Mouse (Mus musculus): ENCODE measurements around the gene Ptch1. TPM values are rescaled to one million over a fixed set of nuclear protein-coding genes. Genes with fewer than 3 reads are reported as not detected.

Ptch1 gene
- polyA plus RNA-seq, 1 experiment from 2014 or later: 19.2 TPM

GRCm38 (mm10) chr13:63545291-63545690 lies 28.1 kb downstream of the Ptch1 start:
- Histone ChIP-seq H3K36me3 (peaks cover 44% of the 10 kb centered on the region), H3K27ac (replicated peaks) (peak overlapping the region; percentile 50), H3K9ac (peak overlapping the region; percentile 18; the same call in 1 of the 2 replicates), H3K4me1 (replicated peaks) (peaks cover 71% of the 10 kb centered on the region), H3K27me3 (no peaks in the 10 kb centered on the region), H3K4me2 (0 out of 2 replicates have a peak overlapping the region, but pooled peaks have one; percentile 10), H3K4me3 (no peak overlapping the region), H3K9me3 (no peaks in the 10 kb centered on the region)
- no peak for ATAC-seq (ENCODE audit: low read depth)
- 43% methylated on average over 7 of the region's 7 CpGs for WGBS

GRCm38 (mm10) chr13:63544967-63545253 lies 28.5 kb downstream of the Ptch1 start:
- Histone ChIP-seq H3K4me2 (0 out of 2 replicates have a peak overlapping the region, but pooled peaks have one; percentile 10), H3K4me1 (replicated peaks) (peaks cover 68% of the 10 kb centered on the region)

GRCm38 (mm10) chr13:63544119-63544966 lies 29.1 kb downstream of the Ptch1 start:
- no peak overlapping the region for H3K4me3 ChIP-seq
- peak overlapping the region; percentile 49 for H3K27ac ChIP-seq (replicated peaks)
- no peak overlapping the region for H3K9ac ChIP-seq
- H3K9me3 ChIP-seq: no peaks in the 10 kb centered on the region
- ATAC-seq (ENCODE audit: low read depth): no peak
- H3K27me3 ChIP-seq: no peaks in the 10 kb centered on the region
- H3K4me2 ChIP-seq: no peak overlapping the region; the same call in 1 of the 2 replicates
- H3K36me3 ChIP-seq: peaks cover 52% of the 10 kb centered on the region
- H3K4me1 ChIP-seq (replicated peaks): peaks cover 62% of the 10 kb centered on the region
- 39% methylated on average over 13 of the region's 13 CpGs for WGBS

More at GRCm38 (mm10) chr13:63544967-63545253, 28.5 kb downstream of the Ptch1 start:
- no peak for ATAC-seq (ENCODE audit: low read depth)
- no peaks in the 10 kb centered on the region for H3K9me3 ChIP-seq
- 31% methylated on average over 5 of the region's 5 CpGs for WGBS
- no peak overlapping the region for H3K4me3 ChIP-seq
- H3K27ac ChIP-seq (replicated peaks): peak overlapping the region; percentile 50
- H3K36me3 ChIP-seq: peaks cover 46% of the 10 kb centered on the region
- H3K27me3 ChIP-seq: no peaks in the 10 kb centered on the region
- H3K9ac ChIP-seq: no peak overlapping the region

GRCm38 (mm10) chr13:63543459-63543858 lies 29.9 kb downstream of the Ptch1 start:
- H3K9ac ChIP-seq: no peak overlapping the region
- peaks cover 60% of the 10 kb centered on the region for H3K36me3 ChIP-seq
- ATAC-seq (ENCODE audit: low read depth): no peak
- H3K9me3 ChIP-seq: no peaks in the 10 kb centered on the region
- no peak overlapping the region; the same call in 1 of the 2 replicates for H3K27ac ChIP-seq (replicated peaks)
- H3K4me3 ChIP-seq: no peak overlapping the region
- H3K4me2 ChIP-seq: no peak overlapping the region
- H3K4me1 ChIP-seq (replicated peaks): peaks cover 54% of the 10 kb centered on the region
- no peaks in the 10 kb centered on the region for H3K27me3 ChIP-seq
- 69% methylated on average over 6 of the region's 6 CpGs for WGBS

- no peak overlapping the region for H3K9ac ChIP-seq
- H3K27me3 ChIP-seq: no peaks in the 10 kb centered on the region
- peaks cover 60% of the 10 kb centered on the region for H3K36me3 ChIP-seq
- no peaks in the 10 kb centered on the region for H3K9me3 ChIP-seq
- peaks cover 48% of the 10 kb centered on the region for H3K4me1 ChIP-seq (replicated peaks)
- H3K27ac ChIP-seq (replicated peaks): no peak overlapping the region
- H3K4me3 ChIP-seq: no peak overlapping the region
- H3K4me2 ChIP-seq: no peak overlapping the region
- ATAC-seq (ENCODE audit: low read depth): no peak
- WGBS: 55% methylated on average over 3 of the region's 3 CpGs
Observed at GRCm38 (mm10) chr13:63542796-63543384, 30.5 kb downstream of the Ptch1 start.

- no peak for ATAC-seq (ENCODE audit: low read depth)
- peaks cover 44% of the 10 kb centered on the region for H3K4me1 ChIP-seq (replicated peaks)
- no peak overlapping the region for H3K9ac ChIP-seq
- no peak overlapping the region for H3K27ac ChIP-seq (replicated peaks)
- H3K36me3 ChIP-seq: peaks cover 71% of the 10 kb centered on the region
- no peak overlapping the region for H3K4me2 ChIP-seq
- no peak overlapping the region for H3K4me3 ChIP-seq
- H3K9me3 ChIP-seq: no peaks in the 10 kb centered on the region
- H3K27me3 ChIP-seq: no peaks in the 10 kb centered on the region
Observed at GRCm38 (mm10) chr13:63541510-63541909, 31.9 kb downstream of the Ptch1 start.

GRCm38 (mm10) chr13:63540584-63540983 lies 32.8 kb downstream of the Ptch1 start:
- Histone ChIP-seq H3K9ac (no peak overlapping the region), H3K4me3 (no peak overlapping the region), H3K4me2 (no peak overlapping the region), H3K9me3 (no peaks in the 10 kb centered on the region), H3K27me3 (no peaks in the 10 kb centered on the region), H3K4me1 (replicated peaks) (peaks cover 35% of the 10 kb centered on the region), H3K27ac (replicated peaks) (no peak overlapping the region), H3K36me3 (peaks cover 80% of the 10 kb centered on the region)
- 85% methylated on average over 12 of the region's 12 CpGs for WGBS
- ATAC-seq (ENCODE audit: low read depth): no peak

- no peak overlapping the region for H3K9ac ChIP-seq
- no peaks in the 10 kb centered on the region for H3K27me3 ChIP-seq
- H3K4me3 ChIP-seq: no peak overlapping the region
- H3K36me3 ChIP-seq: peaks cover 100% of the 10 kb centered on the region
- no peaks in the 10 kb centered on the region for H3K9me3 ChIP-seq
- H3K27ac ChIP-seq (replicated peaks): no peak overlapping the region
- 88% methylated on average over 4 of the region's 4 CpGs for WGBS
- ATAC-seq (ENCODE audit: low read depth): no peak
- H3K4me2 ChIP-seq: no peak overlapping the region
- H3K4me1 ChIP-seq (replicated peaks): peaks cover 18% of the 10 kb centered on the region
Observed at GRCm38 (mm10) chr13:63534981-63535380, 38.4 kb downstream of the Ptch1 start.

GRCm38 (mm10) chr13:63530857-63531256 lies 42.5 kb downstream of the Ptch1 start:
- WGBS: 63% methylated on average over 9 of the region's 9 CpGs
- no peaks in the 10 kb centered on the region for H3K9me3 ChIP-seq
- ATAC-seq (ENCODE audit: low read depth): no peak

GRCm38 (mm10) chr13:63530371-63530764 lies 43.0 kb downstream of the Ptch1 start:
- Histone ChIP-seq H3K27me3 (no peaks in the 10 kb centered on the region), H3K4me3 (no peak overlapping the region), H3K27ac (replicated peaks) (peak overlapping the region; percentile 54), H3K9me3 (no peaks in the 10 kb centered on the region), H3K9ac (no peak overlapping the region), H3K36me3 (peaks cover 90% of the 10 kb centered on the region), H3K4me1 (replicated peaks) (peaks cover 64% of the 10 kb centered on the region), H3K4me2 (no peak overlapping the region)
- no peak for ATAC-seq (ENCODE audit: low read depth)
- WGBS: 33% methylated on average over 3 of the region's 3 CpGs

More at GRCm38 (mm10) chr13:63530857-63531256, 42.5 kb downstream of the Ptch1 start:
- H3K9ac ChIP-seq: no peak overlapping the region
- no peak overlapping the region for H3K4me3 ChIP-seq
- H3K27ac ChIP-seq (replicated peaks): peak overlapping the region; percentile 29
- H3K4me1 ChIP-seq (replicated peaks): peaks cover 59% of the 10 kb centered on the region
- H3K4me2 ChIP-seq: no peak overlapping the region
- peaks cover 93% of the 10 kb centered on the region for H3K36me3 ChIP-seq
- H3K27me3 ChIP-seq: no peaks in the 10 kb centered on the region

- H3K9me3 ChIP-seq: no peaks in the 10 kb centered on the region
- H3K4me2 ChIP-seq: no peak overlapping the region
- peak overlapping the region; percentile 54 for H3K27ac ChIP-seq (replicated peaks)
- H3K9ac ChIP-seq: no peak overlapping the region
- no peaks in the 10 kb centered on the region for H3K27me3 ChIP-seq
- H3K4me1 ChIP-seq (replicated peaks): peaks cover 70% of the 10 kb centered on the region
- H3K36me3 ChIP-seq: peaks cover 90% of the 10 kb centered on the region
- WGBS: 45% methylated on average over 3 of the region's 3 CpGs
- no peak overlapping the region for H3K4me3 ChIP-seq
- no peak for ATAC-seq (ENCODE audit: low read depth)
Observed at GRCm38 (mm10) chr13:63529602-63530370, 43.6 kb downstream of the Ptch1 start.

GRCm38 (mm10) chr13:63528852-63529251 lies 44.5 kb downstream of the Ptch1 start:
- no peak for ATAC-seq (ENCODE audit: low read depth)
- WGBS: 2% methylated on average over 2 of the region's 2 CpGs
- Histone ChIP-seq H3K9me3 (no peaks in the 10 kb centered on the region), H3K27me3 (no peaks in the 10 kb centered on the region), H3K4me1 (replicated peaks) (peaks cover 79% of the 10 kb centered on the region), H3K4me3 (no peak overlapping the region), H3K4me2 (no peak overlapping the region), H3K36me3 (peaks cover 90% of the 10 kb centered on the region), H3K27ac (replicated peaks) (peak overlapping the region; percentile 64), H3K9ac (peak overlapping the region; percentile 12; the same call in 1 of the 2 replicates)
